Mouse (Mus musculus) 3T3-L1 (cell line): ENCODE data around the gene Rexo5.

ENCODE experiments used
- DNase-seq: peaks from one replicate; pipeline ENCODE4 v3.0.0-alpha.2; 2015; ENCODE audit warnings: low read depth, low spot score

Rexo5 gene

GRCm38 (mm10) chr7:119845541-119845940, 51.7 kb downstream of the Rexo5 start:
- DNase-seq = no peak

GRCm38 (mm10) chr7:119847396-119847795, 53.6 kb downstream of the Rexo5 start:
- DNase-seq = no peak

- DNase-seq = peak; percentile 69
Measured at GRCm38 (mm10) chr7:119849096-119849495, 55.3 kb downstream of the Rexo5 start.

- peak; percentile 76 for DNase-seq
Measured at GRCm38 (mm10) chr7:119850737-119851136, 56.9 kb downstream of the Rexo5 start.

GRCm38 (mm10) chr7:119852494-119852893, 58.7 kb downstream of the Rexo5 start:
- DNase-seq = no peak

GRCm38 (mm10) chr7:119853186-119853585, 59.4 kb downstream of the Rexo5 start:
- no peak for DNase-seq

- DNase-seq = no peak
Measured at GRCm38 (mm10) chr7:119854362-119854761, 60.6 kb downstream of the Rexo5 start.

- DNase-seq = no peak
Measured at GRCm38 (mm10) chr7:119855031-119855430, 61.2 kb downstream of the Rexo5 start.

- no peak for DNase-seq
Measured at GRCm38 (mm10) chr7:119859476-119859875, 65.7 kb downstream of the Rexo5 start.

- no peak for DNase-seq
Measured at GRCm38 (mm10) chr7:119860116-119860515, 66.3 kb downstream of the Rexo5 start.

- no peak for DNase-seq
Measured at GRCm38 (mm10) chr7:119860554-119860953, 66.7 kb downstream of the Rexo5 start.

- no peak for DNase-seq
Measured at GRCm38 (mm10) chr7:119860971-119861334, 67.1 kb downstream of the Rexo5 start.

GRCm38 (mm10) chr7:119861335-119862091, 67.7 kb downstream of the Rexo5 start:
- DNase-seq = peak; percentile 83

- peak; percentile 10 for DNase-seq
Measured at GRCm38 (mm10) chr7:119862167-119862566, 68.4 kb downstream of the Rexo5 start.

- DNase-seq = no peak
Measured at GRCm38 (mm10) chr7:119864500-119864899, 70.7 kb downstream of the Rexo5 start.

- no peak for DNase-seq
Measured at GRCm38 (mm10) chr7:119866136-119866535, 72.3 kb downstream of the Rexo5 start.

- DNase-seq = no peak
Measured at GRCm38 (mm10) chr7:119872204-119872603, 78.4 kb downstream of the Rexo5 start.

- no peak for DNase-seq
Measured at GRCm38 (mm10) chr7:119873050-119873449, 79.2 kb downstream of the Rexo5 start.

GRCm38 (mm10) chr7:119875776-119876440, 82.1 kb downstream of the Rexo5 start:
- DNase-seq = no peak

GRCm38 (mm10) chr7:119879171-119879570, 85.4 kb downstream of the Rexo5 start:
- DNase-seq = no peak

GRCm38 (mm10) chr7:119880345-119880744, 86.5 kb downstream of the Rexo5 start:
- no peak for DNase-seq

GRCm38 (mm10) chr7:119881229-119881628, 87.4 kb downstream of the Rexo5 start:
- no peak for DNase-seq

- DNase-seq = peak; percentile 82
Measured at GRCm38 (mm10) chr7:119887887-119888286, 94.1 kb downstream of the Rexo5 start.
